Mouse (Mus musculus): ENCODE measurements around the gene Pxylp1. TPM values are rescaled to one million over a fixed set of nuclear protein-coding genes. Genes with fewer than 3 reads are reported as not detected.
A peak's percentile ranks its signal among the peaks of the same experiment; 100 is the strongest.

Gene Pxylp1
- polyA plus RNA-seq, 1 experiment, result 1.9 TPM

GRCm38 (mm10) chr9:96783667-96784066, 108.8 kb downstream of the Pxylp1 start:
- H3K4me1 ChIP-seq (ENCODE audit: control insufficient read depth, insufficient read depth, low read length), result peaks cover 32% of the 10 kb centered on the region
- TF ChIP-seq POLR2A (IDR thresholded peaks at IDR 0.05; ENCODE audit: borderline replicate concordance, low read depth, low read length), result no peak

GRCm38 (mm10) chr9:96783258-96783657, 109.2 kb downstream of the Pxylp1 start:
- no peak for TF ChIP-seq CTCF (IDR thresholded peaks at IDR 0.05; ENCODE audit: low read depth, low read length)
- no peak for TF ChIP-seq POLR2A (IDR thresholded peaks at IDR 0.05; ENCODE audit: borderline replicate concordance, low read depth, low read length)
- Histone ChIP-seq H3K27ac (ENCODE audit: insufficient read depth, low read depth, low read length) (no peak overlapping the region), H3K4me1 (ENCODE audit: control insufficient read depth, insufficient read depth, low read length) (peaks cover 32% of the 10 kb centered on the region), H3K4me3 (ENCODE audit: insufficient read depth, low read length) (no peak overlapping the region)

More at GRCm38 (mm10) chr9:96783667-96784066, 108.8 kb downstream of the Pxylp1 start:
- H3K27ac ChIP-seq (ENCODE audit: insufficient read depth, low read depth, low read length), result no peak overlapping the region
- no peak overlapping the region for H3K4me3 ChIP-seq (ENCODE audit: insufficient read depth, low read length)

GRCm38 (mm10) chr9:96782062-96782461, 110.4 kb downstream of the Pxylp1 start:
- no peak for TF ChIP-seq CTCF (IDR thresholded peaks at IDR 0.05; ENCODE audit: low read depth, low read length)
- TF ChIP-seq POLR2A (IDR thresholded peaks at IDR 0.05; ENCODE audit: borderline replicate concordance, low read depth, low read length), result no peak
- no peak overlapping the region for H3K4me3 ChIP-seq (ENCODE audit: insufficient read depth, low read length)
- peaks cover 32% of the 10 kb centered on the region for H3K4me1 ChIP-seq (ENCODE audit: control insufficient read depth, insufficient read depth, low read length)
- H3K27ac ChIP-seq (ENCODE audit: insufficient read depth, low read depth, low read length), result peak overlapping the region; percentile 67

Other genes starting within 250 kb of the Pxylp1 start
- gene Zbtb38, start 139.8 kb downstream of the Pxylp1 start, polyA plus RNA-seq (2012; ENCODE audit: insufficient read depth, insufficient read length, missing spikeins), result 20.6 and 24.0 TPM in 2 replicates
- not detected in 2 replicates for gene Spsb4, start 126.2 kb upstream of the Pxylp1 start, polyA plus RNA-seq (2012; ENCODE audit: insufficient read depth, insufficient read length, missing spikeins)
- 116 and 128 TPM in 2 replicates for gene Slc25a36, start 218.5 kb upstream of the Pxylp1 start, polyA plus RNA-seq (2012; ENCODE audit: insufficient read depth, insufficient read length, missing spikeins)

Measured in bone marrow macrophage, adult 2 months (primary cell).